Mouse (Mus musculus) thymus, adult 2 months (tissue): ENCODE data around the gene Dnah7c.

Experiments
- CTCF ChIP-seq: fragments of 200-500 bp; IDR thresholded peaks from 2 replicates; pipeline ENCODE4 v1.5.1; 2012; ENCODE audit warnings: mild to moderate bottlenecking, control low read depth, low read length, moderate library complexity, borderline replicate concordance; ENCODE audit not compliant: control insufficient read depth, poor library complexity, insufficient read depth; ENCODE audit errors: extremely low read depth
- POLR2A ChIP-seq: fragments of 200-500 bp; IDR thresholded peaks from 2 replicates; pipeline ENCODE4 v1.6.1; 2012; ENCODE audit warnings: mild to moderate bottlenecking, low read length, control low read depth, moderate library complexity; ENCODE audit not compliant: control insufficient read depth, poor library complexity, insufficient read depth; ENCODE audit errors: extremely low read depth

GRCm38 (mm10) chr1:46852216-46852599 lies 426.8 kb downstream of the Dnah7c start:
- TF ChIP-seq POLR2A, result no peak
- TF ChIP-seq CTCF, result no peak
